Mouse (Mus musculus): ENCODE data around the gene Adgrg3.

Gene Adgrg3

DNA sequence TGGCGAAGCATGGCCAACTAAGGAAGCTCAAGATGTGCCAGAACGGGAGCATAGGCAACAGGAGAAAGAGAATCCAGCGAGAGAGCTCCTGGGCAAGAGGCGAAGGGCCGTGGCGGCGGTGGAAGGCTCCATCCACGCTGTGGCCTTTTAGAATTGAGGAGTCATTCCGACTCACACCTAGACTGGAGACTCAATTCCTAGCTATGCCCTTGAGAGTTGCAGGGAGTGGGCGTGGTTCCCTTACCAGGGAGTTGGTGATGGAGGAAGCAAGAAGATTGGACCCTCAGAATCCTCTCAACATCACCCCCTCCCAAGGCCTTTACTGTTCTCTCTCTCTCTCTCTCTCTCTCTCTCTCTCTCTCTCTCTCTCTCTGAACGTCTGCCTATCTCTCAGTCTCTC lies 64.2 kb downstream of the Adgrg3 start:
- DNase-seq (ENCODE audit: low spot score), result no peak

- no peak for DNase-seq (ENCODE audit: low spot score)
These were observed 66.8 kb downstream of the Adgrg3 start for GRCm38 (mm10) chr8:95084261-95084660.

- no peak for DNase-seq (ENCODE audit: low spot score)
These were observed 67.4 kb downstream of the Adgrg3 start for GRCm38 (mm10) chr8:95084744-95085431.

- DNase-seq (ENCODE audit: low spot score), result no peak
These were observed 68.1 kb downstream of the Adgrg3 start for GRCm38 (mm10) chr8:95085432-95086141.

DNA sequence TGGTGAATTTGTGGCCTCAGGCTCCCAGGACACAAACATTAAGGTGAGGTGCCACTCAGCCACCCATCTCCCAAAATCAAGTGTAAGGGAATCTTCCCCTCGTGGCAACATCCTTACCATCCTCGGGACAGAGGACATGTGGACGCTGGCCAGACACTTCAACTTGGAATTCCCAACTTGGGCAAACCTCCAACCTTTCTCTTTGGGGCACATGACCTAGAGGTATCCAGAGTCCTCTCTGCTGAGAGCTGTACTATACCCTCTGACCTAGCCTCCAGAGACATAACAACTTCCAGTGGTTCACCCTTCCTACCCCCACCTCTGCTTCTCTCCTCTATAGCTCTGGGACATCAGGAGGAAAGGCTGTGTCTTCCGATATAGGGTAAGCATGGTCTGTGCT lies 76.1 kb downstream of the Adgrg3 start:
- no peak for DNase-seq (ENCODE audit: low spot score)
